Mouse (Mus musculus) fibroblast of lung, adult 2 months (primary cell): ENCODE results near the gene Erich3.

Source experiments
- DNase-seq: peaks from one replicate; pipeline ENCODE4 v3.0.0-alpha.2; 2011; ENCODE audit warnings: low read depth

Erich3 gene

DNA sequence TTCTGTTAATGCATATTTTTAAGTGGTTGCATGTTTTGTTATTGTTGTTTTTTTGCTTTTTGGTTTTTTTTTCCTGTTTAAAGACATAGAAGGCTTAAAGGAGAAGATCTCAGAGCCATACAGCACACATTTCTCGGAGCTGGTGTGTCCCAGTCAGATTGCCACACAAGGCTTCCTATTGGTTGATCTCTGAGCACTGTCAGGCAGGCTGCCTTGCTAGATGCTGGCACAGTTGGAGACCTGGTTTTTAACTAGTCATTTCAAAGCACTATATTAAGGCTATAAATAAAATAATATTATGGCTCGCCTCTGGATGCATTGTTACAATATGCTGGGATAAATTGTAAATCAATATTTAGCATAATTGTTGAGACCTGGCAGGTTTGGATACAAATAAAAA lies 18.9 kb downstream of the Erich3 start:
- no peak for DNase-seq

DNA sequence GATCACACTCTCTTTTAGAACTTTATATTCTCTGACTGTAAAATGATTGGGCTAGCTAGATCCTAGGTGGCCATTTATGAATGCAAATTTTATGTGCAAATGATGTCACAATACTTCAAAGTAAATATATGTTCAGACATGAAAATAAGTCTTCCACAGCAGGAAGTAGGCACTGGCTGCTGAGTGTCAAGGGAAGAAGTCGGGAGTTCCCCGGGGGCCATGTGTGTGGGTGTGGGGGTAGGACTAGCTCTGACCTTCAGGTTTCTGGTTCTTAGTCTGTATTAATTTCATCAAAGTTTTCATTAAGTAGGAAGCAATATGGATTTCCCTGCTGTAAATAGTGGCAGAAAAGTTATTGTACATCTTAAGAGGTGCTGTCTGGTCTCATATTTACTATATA lies 20.0 kb downstream of the Erich3 start:
- DNase-seq, result no peak

DNA sequence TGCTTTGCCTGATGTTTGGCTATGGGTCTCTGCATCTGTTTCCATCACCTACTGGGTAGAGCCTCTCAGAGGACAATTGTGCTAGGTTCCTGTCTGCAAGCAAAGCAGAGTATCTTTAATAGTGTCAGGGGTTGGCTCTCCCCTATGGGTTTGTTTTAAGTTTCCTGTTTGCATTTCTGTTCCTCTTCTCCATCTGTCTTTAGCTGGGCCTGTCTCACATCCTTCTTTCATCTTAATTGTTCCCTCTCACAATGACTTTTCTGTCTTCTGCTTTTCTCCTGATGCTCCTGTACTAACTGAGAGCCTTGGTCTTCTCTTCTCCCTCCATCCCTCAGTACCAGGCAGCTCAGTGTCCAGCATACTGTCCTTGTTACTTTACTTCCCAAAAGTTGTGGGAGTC lies 26.6 kb downstream of the Erich3 start:
- DNase-seq, result no peak

DNA sequence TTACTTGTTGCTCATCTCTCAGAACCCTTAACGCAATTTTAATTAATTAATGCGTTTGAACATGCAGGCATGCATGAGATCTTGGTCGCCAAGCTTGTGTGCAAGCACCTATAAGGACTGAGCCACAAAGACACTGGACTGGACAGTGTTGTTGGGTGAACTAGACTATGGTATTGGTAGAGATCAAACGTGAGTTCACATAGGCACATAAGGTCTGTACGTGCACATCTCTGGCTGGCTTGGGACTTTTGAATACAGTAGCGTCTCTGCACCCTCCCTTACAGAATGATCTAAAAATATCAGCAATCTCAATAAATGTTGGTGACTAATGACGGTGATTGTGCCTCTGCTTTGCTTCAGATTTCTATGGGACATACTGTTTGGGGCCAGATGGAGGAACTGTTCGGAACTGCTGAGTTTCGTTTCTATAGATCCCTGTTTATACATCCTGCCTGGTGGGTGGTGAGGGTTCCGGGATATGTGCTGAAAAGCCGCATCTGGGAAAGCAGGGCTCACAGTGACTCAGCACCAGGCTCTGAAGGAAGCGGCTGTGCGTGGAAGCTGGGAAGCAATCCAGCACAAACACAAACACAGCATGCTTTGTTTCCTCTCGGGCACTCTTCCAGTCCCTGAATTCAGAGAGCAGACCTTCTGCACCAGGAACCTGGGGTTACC lies 28.4 kb downstream of the Erich3 start:
- peak; percentile 92 for DNase-seq

DNA sequence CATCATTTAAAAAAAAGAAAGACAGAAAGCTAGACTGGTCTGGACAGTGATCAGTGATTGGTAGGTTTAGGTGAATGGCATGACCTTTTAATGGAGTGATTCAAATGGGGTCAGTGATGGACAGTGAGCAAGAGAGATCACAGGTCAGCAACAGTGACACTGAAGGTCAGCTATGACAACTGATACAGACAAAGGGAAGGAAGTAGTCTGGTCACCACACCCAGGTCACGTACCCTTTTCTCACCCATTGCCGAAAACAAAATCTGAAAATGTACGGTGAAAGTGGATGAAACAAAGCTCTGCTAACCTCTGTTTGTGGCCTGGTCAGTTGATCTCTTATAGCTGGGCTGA lies 28.9 kb downstream of the Erich3 start:
- no peak for DNase-seq

DNA sequence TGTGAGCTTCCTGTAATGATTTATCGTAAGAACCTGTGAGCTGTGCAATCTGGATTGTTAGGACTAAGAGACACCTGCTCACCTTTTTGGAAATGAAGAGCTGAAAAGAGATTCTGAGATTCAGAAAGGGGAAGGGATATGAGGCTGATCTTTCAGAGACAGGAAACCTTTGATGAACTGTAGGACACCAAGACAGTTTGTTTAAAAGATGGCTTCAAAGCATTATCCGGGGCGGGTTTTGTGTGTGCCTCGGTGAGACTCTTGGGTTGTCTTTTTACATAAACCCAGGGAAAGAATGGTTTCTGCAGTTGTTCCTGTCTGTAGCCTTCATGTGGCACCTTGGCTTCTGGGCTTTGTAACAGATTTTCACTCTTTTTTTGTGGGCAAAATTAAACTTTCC lies 30.2 kb downstream of the Erich3 start:
- no peak for DNase-seq

DNA sequence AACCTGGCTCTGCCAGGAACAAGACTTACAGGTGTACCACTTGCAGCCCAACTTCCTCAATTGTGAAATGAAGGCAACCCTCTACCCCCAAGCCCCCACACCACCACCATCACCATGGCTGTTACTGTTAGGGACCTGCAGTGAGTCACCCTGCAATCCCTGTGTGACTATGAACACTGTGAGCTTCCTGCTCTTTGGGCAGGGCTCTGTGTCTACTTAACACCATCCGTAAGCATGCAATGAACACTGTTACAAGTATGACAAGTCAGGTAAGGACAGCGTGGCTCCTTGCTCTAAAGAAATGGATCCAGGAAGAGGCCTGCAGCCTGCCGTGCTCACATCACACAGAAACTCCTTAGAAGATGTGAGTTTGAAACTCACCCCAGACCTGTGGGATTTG lies 33.0 kb downstream of the Erich3 start:
- DNase-seq, result no peak

DNA sequence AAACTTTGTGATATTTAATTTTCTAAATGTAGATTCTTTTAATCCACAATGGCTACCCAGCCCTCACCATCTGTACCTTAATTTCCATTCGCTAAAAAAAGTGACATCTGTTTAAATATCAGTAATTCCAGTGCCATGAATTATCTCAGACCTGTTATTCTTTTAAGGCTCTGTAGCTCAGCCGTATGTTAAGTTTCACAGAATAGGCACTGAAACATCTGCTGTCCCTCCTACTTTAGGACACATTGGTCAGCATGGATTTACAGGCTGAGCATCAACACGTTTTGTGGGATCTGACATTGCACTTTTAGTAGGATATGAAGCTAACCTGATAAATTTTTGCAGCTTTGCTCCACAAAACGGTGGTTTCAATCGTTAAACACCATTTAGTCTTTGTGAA lies 35.2 kb downstream of the Erich3 start:
- no peak for DNase-seq

DNA sequence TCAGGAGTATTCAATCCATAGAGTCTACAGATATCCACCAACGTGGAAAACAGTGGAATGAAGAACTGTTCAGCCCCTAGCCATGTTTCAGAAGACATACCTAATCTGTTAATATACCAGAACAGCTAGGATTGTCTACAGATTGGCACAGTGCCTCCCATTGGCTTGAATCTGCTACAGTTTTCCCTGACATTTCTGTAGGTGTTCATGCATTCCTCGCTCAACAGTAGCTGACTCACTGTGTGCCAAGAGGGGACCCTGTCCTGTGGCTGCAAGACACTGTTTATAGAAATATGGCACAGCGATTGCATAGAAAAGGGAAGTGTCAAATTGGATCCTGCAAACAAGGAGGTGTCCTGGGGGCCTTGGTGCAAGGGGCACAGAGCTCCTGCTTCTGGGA lies 36.6 kb downstream of the Erich3 start:
- DNase-seq, result no peak

DNA sequence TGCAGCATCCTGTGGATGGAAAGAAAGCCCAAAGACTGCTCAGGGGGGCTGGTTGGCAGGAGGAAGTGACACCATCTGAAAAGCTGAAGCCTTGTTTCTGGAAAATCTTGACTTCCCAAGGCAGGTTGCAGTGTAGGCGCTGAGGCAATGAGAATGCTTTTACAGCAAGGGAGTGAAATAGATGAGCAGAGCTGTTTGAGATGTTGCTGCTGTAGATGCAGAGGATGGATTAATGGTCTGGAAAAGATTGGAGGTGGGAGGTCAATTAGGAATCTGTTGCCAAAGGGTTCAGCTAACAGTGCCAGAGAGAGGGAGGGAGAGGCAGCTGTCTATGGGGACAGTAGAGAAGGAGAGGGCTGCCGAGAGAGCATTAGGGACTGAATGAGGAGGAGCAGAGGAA lies 37.1 kb downstream of the Erich3 start:
- DNase-seq, result no peak

DNA sequence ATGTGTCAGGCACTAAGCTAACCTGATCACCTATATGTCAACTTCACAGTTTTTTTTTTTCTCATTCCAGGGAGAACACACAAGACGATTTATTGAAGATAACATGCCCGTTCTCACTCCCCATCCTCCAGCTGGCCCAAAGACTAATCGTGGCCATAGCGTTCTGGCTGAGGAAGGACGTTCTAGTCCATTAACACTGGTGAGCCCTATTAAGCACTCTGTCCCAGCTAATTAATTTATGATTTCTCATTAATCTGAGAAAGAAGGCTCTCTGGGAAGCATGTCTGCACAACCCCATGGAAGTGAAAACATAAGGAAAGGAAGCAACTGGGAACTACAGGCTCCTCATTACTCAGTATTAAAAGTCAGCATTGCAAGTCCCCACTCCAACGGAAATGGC lies 41.1 kb downstream of the Erich3 start:
- no peak for DNase-seq

DNA sequence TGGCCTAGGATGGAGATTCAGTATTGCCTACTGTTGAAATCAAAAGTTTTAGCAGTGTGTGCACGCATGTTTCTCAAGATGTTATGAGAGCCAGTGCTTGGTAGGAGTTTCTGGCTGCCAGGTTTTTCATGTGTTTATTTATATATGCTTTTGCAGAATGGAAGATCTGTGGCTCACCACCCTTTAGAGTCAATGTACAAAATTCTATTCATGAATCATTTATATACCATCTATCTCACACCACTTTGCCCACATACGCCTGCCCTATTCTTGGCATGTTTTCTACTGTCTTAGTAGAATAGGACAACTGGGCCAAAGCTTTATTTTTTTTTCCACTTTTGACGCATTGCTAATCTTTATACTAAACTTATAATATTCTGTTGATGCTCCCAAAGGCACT lies 44.5 kb downstream of the Erich3 start:
- no peak for DNase-seq

DNA sequence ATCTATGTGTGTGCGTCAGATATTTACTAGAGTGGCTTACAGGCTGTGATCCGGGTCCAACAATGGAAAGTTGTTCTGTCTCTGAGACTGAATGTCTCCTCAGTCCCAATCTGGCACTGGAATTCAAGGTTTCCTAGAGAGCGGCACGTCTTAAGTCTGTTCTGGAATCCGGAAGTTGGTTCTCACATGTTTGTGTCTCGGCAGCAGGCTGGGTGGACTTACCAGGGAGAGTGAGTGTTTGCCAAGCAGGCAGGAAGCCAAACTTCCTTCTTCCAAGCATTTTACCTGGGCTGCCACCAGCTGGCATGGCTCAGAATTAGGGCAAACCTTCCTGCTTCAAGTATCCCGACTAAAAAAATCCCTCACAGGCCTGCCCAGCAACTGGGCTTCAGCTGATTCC lies 59.5 kb downstream of the Erich3 start:
- peak; percentile 58 for DNase-seq

DNA sequence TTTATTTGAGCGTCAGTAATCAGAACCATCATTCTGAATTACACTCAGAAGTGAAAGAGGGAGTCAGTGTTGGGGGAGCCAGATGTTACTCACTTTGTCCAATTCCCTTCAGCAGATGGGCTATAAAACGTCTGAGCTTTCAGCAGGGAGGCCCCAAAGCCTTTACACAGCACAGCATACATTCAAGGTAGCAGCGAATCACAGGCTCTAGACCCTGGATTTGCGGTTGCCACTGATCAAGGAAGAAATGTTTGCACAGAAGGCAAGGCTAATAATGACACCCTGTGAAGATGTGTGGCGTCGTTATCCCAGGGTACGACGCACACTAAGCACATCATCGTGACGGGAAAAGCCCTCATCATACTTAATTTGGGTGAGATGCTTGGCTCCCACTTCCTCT lies 67.8 kb downstream of the Erich3 start:
- DNase-seq, result no peak

DNA sequence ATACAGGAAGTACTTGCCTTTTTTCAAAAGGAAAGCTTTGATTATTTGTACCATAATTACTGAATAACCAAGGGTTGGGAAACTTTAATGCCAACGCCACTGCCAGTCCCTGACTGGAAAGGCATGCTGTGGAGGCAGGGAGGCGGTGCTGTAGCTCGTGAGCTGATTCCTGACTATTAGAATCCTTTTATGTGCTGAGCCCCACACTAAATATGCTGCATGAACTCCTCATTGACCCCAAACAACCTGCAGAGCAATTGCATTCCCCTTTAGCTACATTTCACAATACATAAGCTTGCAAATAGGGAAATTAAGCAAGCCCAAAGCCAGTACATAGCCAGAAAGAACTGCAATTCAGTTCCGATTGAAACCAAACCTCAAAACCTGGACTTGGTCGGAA lies 77.8 kb downstream of the Erich3 start:
- no peak for DNase-seq

DNA sequence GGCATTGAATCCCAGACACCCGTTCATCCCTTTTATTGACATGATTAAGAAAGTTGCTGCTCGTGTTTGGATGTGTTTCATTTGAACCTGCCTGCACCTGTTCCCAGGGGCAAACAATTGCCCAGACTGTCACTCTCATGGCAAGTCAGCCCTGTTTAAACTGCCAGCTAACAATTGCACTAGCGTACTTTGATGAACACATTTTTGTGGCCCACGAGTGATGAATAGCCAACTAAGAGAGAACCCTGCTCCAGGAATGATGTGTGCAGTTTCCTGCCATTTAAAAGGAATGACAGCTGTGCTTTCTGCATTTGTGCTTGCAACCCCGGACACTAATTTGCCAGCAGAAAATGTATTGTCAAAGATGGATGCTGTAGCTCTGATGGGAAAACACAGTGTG lies 79.3 kb downstream of the Erich3 start:
- DNase-seq, result no peak

DNA sequence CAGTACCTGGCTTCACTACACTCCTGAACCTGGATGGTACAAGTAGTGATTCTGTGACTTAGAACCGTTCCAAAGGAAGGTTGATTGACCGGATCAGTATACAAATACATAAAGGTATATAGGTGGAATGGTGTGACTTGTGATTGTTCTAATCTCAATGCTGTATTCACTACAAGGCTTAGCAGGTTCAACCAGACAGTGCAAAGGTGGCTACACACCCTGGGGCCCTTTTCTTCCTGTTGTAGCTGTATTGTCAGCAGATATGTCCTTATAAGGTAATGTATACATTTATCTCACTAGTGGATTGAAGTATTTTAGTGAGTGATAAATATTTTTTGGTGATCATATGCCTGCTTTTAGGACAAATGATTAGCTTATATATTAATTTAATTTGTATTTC lies 80.7 kb downstream of the Erich3 start:
- DNase-seq, result no peak

DNA sequence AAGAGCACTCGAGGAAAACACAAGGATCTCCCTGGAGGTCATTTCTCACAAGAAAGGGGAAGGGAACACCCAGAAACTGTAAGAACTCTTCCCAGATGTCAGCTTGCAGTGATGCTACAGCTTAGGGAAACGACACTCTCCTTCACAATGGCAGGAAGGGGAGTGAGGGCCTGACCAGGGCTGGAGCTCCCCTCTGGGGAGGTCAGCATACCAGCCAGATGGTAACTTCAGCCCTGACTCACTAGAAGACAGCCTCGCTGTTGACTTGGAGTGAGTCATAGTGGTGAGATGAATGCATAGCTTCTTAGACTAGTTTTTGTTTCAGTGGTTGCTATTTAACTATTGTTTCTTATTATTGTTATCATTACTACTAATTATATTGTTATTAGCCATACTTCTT lies 90.8 kb downstream of the Erich3 start:
- peak; percentile 42 for DNase-seq

DNA sequence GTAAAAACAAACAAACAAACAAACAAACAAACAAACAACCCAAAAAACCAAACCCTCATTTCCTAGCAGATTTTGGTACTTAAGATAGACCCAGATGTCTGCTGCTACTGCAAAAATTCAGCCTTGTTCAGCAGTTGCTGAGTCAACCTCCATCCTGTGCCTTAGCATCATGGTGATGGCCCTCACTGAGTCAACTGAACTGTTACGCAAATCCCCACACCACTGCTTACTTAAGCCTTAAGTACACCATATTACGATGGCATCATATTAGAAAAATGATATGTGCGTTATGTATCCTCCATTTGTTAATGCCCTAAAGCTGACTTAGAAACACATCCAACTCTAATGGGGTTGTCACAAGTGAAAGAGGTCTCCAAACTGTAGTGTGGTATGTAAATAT lies 91.6 kb downstream of the Erich3 start:
- no peak for DNase-seq

DNA sequence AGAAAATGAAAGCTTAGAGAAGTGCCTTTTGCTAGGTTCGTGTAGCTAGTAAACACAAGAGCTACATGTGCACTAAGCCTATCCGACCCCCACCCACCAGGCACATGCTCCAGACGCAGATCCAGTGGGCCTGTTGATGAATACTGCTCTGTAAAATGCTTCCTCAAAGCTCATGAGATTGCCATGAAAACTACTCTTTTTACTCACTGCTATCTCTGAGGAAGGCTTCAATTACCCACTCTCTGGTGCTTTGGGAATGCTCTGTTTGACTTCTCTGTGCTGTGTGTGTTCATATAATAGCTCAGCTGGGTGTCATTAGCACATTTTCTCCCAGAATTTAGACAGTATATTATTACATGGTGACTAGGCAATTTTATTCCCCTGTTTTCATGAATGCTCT lies 94.4 kb downstream of the Erich3 start:
- no peak for DNase-seq

DNA sequence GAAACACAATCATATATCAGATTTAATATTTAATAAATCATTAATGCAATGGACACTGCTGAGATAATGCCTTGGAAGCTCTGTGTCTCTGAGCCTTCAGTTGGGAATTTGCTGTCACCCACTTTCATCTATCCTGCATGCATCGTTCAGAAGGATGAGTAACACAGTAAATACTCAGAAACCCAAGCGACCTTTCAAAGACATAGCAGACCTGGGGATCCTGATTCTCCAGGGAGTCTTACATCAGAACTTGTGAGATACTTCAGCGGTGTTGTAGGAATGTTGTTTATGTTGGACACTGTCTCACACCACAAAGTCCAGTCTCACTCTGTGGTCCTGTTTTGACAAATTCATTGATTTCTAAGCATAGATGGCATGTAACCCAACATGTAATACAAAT lies 97.4 kb downstream of the Erich3 start:
- no peak for DNase-seq

DNA sequence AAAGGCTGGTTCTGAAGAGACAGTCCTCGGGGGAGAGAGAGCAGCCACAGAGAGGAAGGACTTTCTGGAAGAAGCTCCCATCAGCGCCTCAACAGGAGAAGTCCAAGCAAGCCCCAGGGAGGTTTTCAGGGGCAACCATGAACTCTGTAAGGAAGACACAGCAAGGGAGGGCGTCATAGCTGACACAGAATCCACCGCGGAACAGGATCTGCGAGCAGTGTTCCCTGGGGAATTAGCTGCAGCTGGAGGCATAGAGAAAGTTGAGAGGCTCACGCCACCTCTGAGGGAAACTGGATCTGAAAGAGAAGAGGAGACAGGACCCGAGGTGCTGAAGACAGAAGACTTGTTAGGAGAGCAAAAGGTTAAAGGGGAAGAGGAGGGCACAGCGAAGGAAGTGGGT lies 99.7 kb downstream of the Erich3 start:
- DNase-seq, result no peak

DNA sequence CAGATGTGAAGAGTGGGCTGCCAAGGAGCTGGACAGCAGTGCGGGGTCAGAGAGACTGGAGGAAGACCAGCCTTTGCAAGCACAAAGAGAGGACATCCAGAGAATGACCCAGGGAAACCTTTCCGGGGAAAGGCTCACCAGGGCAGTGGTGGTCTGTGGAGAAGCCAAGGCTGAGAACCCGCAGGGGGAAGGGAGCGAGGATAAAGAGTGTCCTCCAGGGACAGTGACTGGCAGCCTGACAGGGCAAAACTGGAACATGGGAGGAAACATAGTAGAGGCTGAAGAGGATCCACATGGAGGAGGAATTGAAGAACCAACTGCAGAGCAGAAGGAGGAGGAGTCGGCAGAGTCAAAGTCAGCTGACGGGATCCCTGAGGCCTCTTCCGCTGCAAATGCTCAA lies 100.5 kb downstream of the Erich3 start:
- no peak for DNase-seq

DNA sequence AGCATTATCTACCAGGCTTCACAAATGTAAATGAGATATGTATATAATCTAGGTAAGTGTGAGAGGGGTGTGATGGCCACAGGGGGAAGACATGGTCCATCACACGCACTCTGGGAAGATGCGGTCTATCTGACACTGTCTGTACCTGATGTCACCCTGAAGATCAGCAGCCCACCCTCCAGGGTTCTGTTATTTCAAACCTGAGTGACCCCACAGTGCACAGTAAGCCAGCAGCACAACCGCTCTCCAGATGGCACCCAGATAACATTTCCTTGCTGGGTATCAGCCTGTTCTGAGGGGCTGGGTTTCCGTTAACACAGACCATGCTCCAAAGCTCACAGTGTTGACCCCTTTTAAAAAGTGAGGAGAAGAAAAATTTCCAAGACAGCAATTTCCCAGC lies 102.7 kb downstream of the Erich3 start:
- DNase-seq, result no peak

DNA sequence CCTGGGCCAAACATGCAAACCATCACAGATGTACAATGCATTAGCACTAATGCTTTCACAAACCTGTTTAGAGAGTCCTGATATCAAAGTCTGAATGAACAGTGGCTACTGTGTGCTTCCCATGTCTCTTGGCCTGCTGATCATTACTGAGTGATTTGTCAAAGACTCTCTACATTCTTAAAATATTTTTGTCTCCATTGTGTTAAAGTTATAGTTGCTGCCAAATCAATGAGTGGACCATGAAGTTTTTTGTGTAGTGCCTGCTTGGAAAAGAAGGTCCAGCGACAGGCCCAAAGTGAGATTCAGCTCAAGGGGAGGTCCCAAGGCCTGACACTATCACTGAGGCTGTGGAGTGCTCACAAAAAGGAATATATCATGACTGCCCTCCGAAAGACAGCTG lies 108.0 kb downstream of the Erich3 start:
- DNase-seq, result no peak
